Mouse (Mus musculus) spleen, adult 2 months (tissue): ENCODE measurements around the gene E130208F15Rik. TPM values are rescaled to one million over a fixed set of nuclear protein-coding genes. Genes with fewer than 3 reads are reported as not detected.
A peak's percentile ranks its signal among the peaks of the same experiment; 100 is the strongest.

Experiments used
- DNase-seq, 2 experiments: peaks; one replicate each; pipeline versions ENCODE4 v3.0.0 to v3.0.0-alpha.2; 2012 to 2021; ENCODE audit warnings: low spot score in 2 of 2, low read depth in 1 of 2
- H3K27ac ChIP-seq: fragments of 200-500 bp; 2 replicates; pipeline ENCODE4 v1.5.1; 2012; ENCODE audit warnings: low read length, inconsistent platforms; ENCODE audit not compliant: insufficient read depth
- H3K27me3 ChIP-seq: fragments of 200-500 bp; 2 replicates; pipeline ENCODE4 v1.6.1; 2012; ENCODE audit warnings: mild to moderate bottlenecking, moderate library complexity, low read length, inconsistent platforms; ENCODE audit not compliant: control insufficient read depth, insufficient read depth
- H3K36me3 ChIP-seq: fragments of 200-500 bp; 2 replicates; pipeline ENCODE4 v1.6.1; 2012; ENCODE audit warnings: mild to moderate bottlenecking, low read length, inconsistent platforms; ENCODE audit not compliant: control insufficient read depth, insufficient read depth
- H3K4me1 ChIP-seq: fragments of 200-500 bp; 2 replicates; pipeline ENCODE4 v1.6.1; 2011; ENCODE audit warnings: inconsistent platforms; ENCODE audit not compliant: control insufficient read depth, insufficient read depth, insufficient read length
- H3K4me3 ChIP-seq: fragments of 200-500 bp; 2 replicates; pipeline ENCODE4 v1.5.1; 2011; ENCODE audit warnings: mild to moderate bottlenecking, inconsistent platforms; ENCODE audit not compliant: insufficient read depth, insufficient read length; ENCODE audit errors: extremely low read depth
- CTCF ChIP-seq: fragments of 200-500 bp; IDR thresholded peaks from 2 replicates; pipeline ENCODE4 v1.5.1; 2011; ENCODE audit warnings: mild to moderate bottlenecking, inconsistent platforms; ENCODE audit not compliant: insufficient read depth, insufficient read length, insufficient replicate concordance; ENCODE audit errors: extremely low read depth
- POLR2A ChIP-seq: fragments of 200-500 bp; IDR thresholded peaks from 2 replicates; pipeline ENCODE4 v1.6.1; 2011; ENCODE audit warnings: low read depth, low read length, inconsistent platforms
- WGBS: fragments of 180-500 bp; shearing (Covaris S2); methylation state at CpG from one replicate; pipeline ENCODE4 v1.1.7; 2018; 5-methylcytosine and 5-hydroxymethylcytosine counted together
- polyA plus RNA-seq: library from polyadenylated mRNA; depleted of rRNA; stranded (reverse); fragments of >200 nt; gene quantifications from 2 replicates; pipeline ENCODE4 v1.2.3, GENCODE M21; 2012

The E130208F15Rik gene
- polyA plus RNA-seq, 1 experiment, result 0.58 TPM

- Histone ChIP-seq H3K27me3 (no peaks in the 10 kb centered on the region; the same call in 1 of the 2 replicates), H3K4me1 (no peaks in the 10 kb centered on the region; the same call in 1 of the 2 replicates), H3K36me3 (no peaks in the 10 kb centered on the region), H3K4me3 (no peak overlapping the region), H3K27ac (no peak overlapping the region)
- DNase-seq, result peak; percentile 19 to 42
- 25% methylated on average over 21 of the region's 21 CpGs for WGBS
- no peak for TF ChIP-seq POLR2A
- no peak for TF ChIP-seq CTCF
Observed at GRCm38 (mm10) chr7:30346635-30347379, 25.3 kb downstream of the E130208F15Rik start.

GRCm38 (mm10) chr7:30347828-30348227 is 26.3 kb downstream of the E130208F15Rik start:
- H3K27me3 ChIP-seq, result no peaks in the 10 kb centered on the region; the same call in 1 of the 2 replicates
- WGBS, result 2% methylated on average over 30 of the region's 30 CpGs

GRCm38 (mm10) chr7:30353279-30353822 is 31.8 kb downstream of the E130208F15Rik start:
- Histone ChIP-seq H3K4me3 (no peak overlapping the region), H3K27ac (no peak overlapping the region), H3K36me3 (no peaks in the 10 kb centered on the region), H3K4me1 (no peaks in the 10 kb centered on the region), H3K27me3 (no peaks in the 10 kb centered on the region)
- TF ChIP-seq CTCF (peak; percentile 62; the same call in 1 of the 2 replicates), POLR2A (no peak)
- DNase-seq, result peak; percentile 30 to 52
- 15% methylated on average over 6 of the region's 6 CpGs for WGBS

More at GRCm38 (mm10) chr7:30347828-30348227, 26.3 kb downstream of the E130208F15Rik start:
- peak; percentile 39 to 50 for DNase-seq
- H3K36me3 ChIP-seq, result no peaks in the 10 kb centered on the region
- H3K4me3 ChIP-seq, result no peak overlapping the region
- no peaks in the 10 kb centered on the region; the same call in 1 of the 2 replicates for H3K4me1 ChIP-seq
- H3K27ac ChIP-seq, result no peak overlapping the region
- TF ChIP-seq POLR2A (no peak), CTCF (peak; percentile 81)

- DNase-seq, result no peak
Observed at GRCm38 (mm10) chr7:30354059-30354458, 32.5 kb downstream of the E130208F15Rik start.

GRCm38 (mm10) chr7:30358378-30359186 is 37.0 kb downstream of the E130208F15Rik start:
- no peak overlapping the region for H3K4me3 ChIP-seq
- DNase-seq, result no peak
- no peak overlapping the region for H3K27ac ChIP-seq
- WGBS, result 80% methylated on average over 7 of the region's 7 CpGs
- H3K4me1 ChIP-seq, result no peaks in the 10 kb centered on the region
- TF ChIP-seq POLR2A (no peak), CTCF (no peak)
- H3K36me3 ChIP-seq, result no peaks in the 10 kb centered on the region
- peaks cover 7% of the 10 kb centered on the region for H3K27me3 ChIP-seq

More at GRCm38 (mm10) chr7:30354059-30354458, 32.5 kb downstream of the E130208F15Rik start:
- TF ChIP-seq POLR2A (no peak), CTCF (no peak)
- Histone ChIP-seq H3K4me1 (no peaks in the 10 kb centered on the region), H3K27me3 (no peaks in the 10 kb centered on the region), H3K36me3 (no peaks in the 10 kb centered on the region), H3K27ac (no peak overlapping the region), H3K4me3 (no peak overlapping the region)
- 78% methylated on average over 4 of the region's 4 CpGs for WGBS

- peaks cover 7% of the 10 kb centered on the region for H3K27me3 ChIP-seq
- 88% methylated on average over 31 of the region's 31 CpGs for WGBS
- TF ChIP-seq POLR2A, result no peak
- TF ChIP-seq CTCF, result no peak
- no peak overlapping the region for H3K27ac ChIP-seq
- H3K36me3 ChIP-seq, result no peaks in the 10 kb centered on the region
- H3K4me3 ChIP-seq, result no peak overlapping the region
- H3K4me1 ChIP-seq, result no peaks in the 10 kb centered on the region
- DNase-seq, result no peak
Observed at GRCm38 (mm10) chr7:30359276-30359865, 37.8 kb downstream of the E130208F15Rik start.
